Mouse (Mus musculus) hindbrain, embryonic 15.5 days (tissue): ENCODE data around the gene Cpt1b. TPM values are rescaled to one million over a fixed set of nuclear protein-coding genes. Genes with fewer than 3 reads are reported as not detected.

Source experiments
- ATAC-seq: fragments of 200-750 bp; cut with Nextera tagmentation; 2 replicates; pipeline ENCODE4 v1.8.0; 2017; ENCODE audit warnings: low read depth, moderate number of reproducible peaks, moderate TSS enrichment; ENCODE audit not compliant: low FRiP score
- H3K27ac ChIP-seq: fragments of 300-500 bp; sonication (generic); replicated peaks from 2 replicates; pipeline ENCODE4 v1.5.1; 2015; ENCODE audit warnings: mild to moderate bottlenecking, inconsistent platforms
- H3K27me3 ChIP-seq: fragments of 300-500 bp; sonication (generic); 2 replicates; pipeline ENCODE4 v1.6.1; 2015; ENCODE audit warnings: control low read depth, inconsistent platforms
- H3K36me3 ChIP-seq: fragments of 300-500 bp; sonication (generic); 2 replicates; pipeline ENCODE4 v1.6.1; 2015; ENCODE audit warnings: control low read depth, inconsistent platforms
- H3K4me1 ChIP-seq: fragments of 300-500 bp; sonication (generic); replicated peaks from 2 replicates; pipeline ENCODE4 v1.6.1; 2015; ENCODE audit warnings: control low read depth, inconsistent platforms
- H3K4me2 ChIP-seq: fragments of 300-500 bp; sonication (generic); 2 replicates; pipeline ENCODE4 v1.6.1; 2015; ENCODE audit warnings: moderate library complexity, mild to moderate bottlenecking, inconsistent platforms
- H3K4me3 ChIP-seq: fragments of 300-500 bp; sonication (generic); 2 replicates; pipeline ENCODE4 v1.5.1; 2015; ENCODE audit warnings: mild to moderate bottlenecking, inconsistent platforms
- H3K9ac ChIP-seq: fragments of 300-500 bp; sonication (generic); 2 replicates; pipeline ENCODE4 v1.6.1; 2015; ENCODE audit warnings: inconsistent platforms
- H3K9me3 ChIP-seq: fragments of 300-500 bp; sonication (generic); 2 replicates; pipeline ENCODE4 v1.6.1; 2016; ENCODE audit warnings: control low read depth, inconsistent platforms
- WGBS: fragments of 180-500 bp; shearing (Covaris S2); methylation state at CpG from one replicate; pipeline ENCODE4 v1.1.7; 2015; 5-methylcytosine and 5-hydroxymethylcytosine counted together
- polyA plus RNA-seq: library from polyadenylated mRNA; unstranded; fragments of >200 nt; fragmentation: Nextera tagmentation; extraction: Ambion mirVana; gene quantifications from 2 replicates; pipeline ENCODE4 v1.2.1, GENCODE M21; 2015

Cpt1b gene
- polyA plus RNA-seq, 1 experiment from 2014 or later, result 1.2 TPM

DNA sequence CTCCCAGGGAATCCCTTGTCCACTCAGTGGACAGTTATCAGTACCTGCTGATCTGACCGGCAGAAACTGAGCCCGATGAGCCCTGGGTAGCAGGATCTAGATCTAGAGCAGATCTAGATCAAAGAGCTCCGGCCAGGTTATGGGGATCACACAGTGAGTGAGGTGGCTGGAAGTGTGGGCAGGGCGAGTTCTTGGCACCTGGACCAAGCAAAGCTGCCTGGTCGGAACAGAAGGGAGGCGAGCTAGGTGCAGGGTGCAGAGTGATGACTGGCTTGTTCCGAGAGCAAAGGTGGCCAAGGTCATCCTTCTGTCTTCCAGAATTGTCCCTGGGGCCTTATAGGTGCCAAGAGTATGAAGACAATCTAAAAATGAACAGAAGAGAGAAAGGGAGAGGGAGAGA is 34.2 kb upstream of the Cpt1b start:
- Histone ChIP-seq H3K4me3 (no peak overlapping the region), H3K36me3 (peaks cover 58% of the 10 kb centered on the region), H3K9ac (no peak overlapping the region), H3K4me2 (no peak overlapping the region), H3K9me3 (no peaks in the 10 kb centered on the region), H3K27me3 (no peaks in the 10 kb centered on the region), H3K27ac (no peak overlapping the region), H3K4me1 (peaks cover 14% of the 10 kb centered on the region)
- ATAC-seq, result no peak
- 91% methylated on average over 7 of the region's 7 CpGs for WGBS

- no peak overlapping the region for H3K9ac ChIP-seq
- H3K36me3 ChIP-seq, result peaks cover 58% of the 10 kb centered on the region
- H3K27me3 ChIP-seq, result no peaks in the 10 kb centered on the region
- H3K4me3 ChIP-seq, result no peak overlapping the region
- no peaks in the 10 kb centered on the region for H3K9me3 ChIP-seq
- 91% methylated on average over 15 of the region's 15 CpGs for WGBS
- no peak for ATAC-seq
- peaks cover 18% of the 10 kb centered on the region for H3K4me1 ChIP-seq
- H3K27ac ChIP-seq, result no peak overlapping the region
- H3K4me2 ChIP-seq, result no peak overlapping the region
Observed at GRCm38 (mm10) chr15:89458942-89459341, 33.3 kb upstream of the Cpt1b start.

- peaks cover 28% of the 10 kb centered on the region for H3K4me1 ChIP-seq
Observed at GRCm38 (mm10) chr15:89455642-89456041, 30.0 kb upstream of the Cpt1b start.

DNA sequence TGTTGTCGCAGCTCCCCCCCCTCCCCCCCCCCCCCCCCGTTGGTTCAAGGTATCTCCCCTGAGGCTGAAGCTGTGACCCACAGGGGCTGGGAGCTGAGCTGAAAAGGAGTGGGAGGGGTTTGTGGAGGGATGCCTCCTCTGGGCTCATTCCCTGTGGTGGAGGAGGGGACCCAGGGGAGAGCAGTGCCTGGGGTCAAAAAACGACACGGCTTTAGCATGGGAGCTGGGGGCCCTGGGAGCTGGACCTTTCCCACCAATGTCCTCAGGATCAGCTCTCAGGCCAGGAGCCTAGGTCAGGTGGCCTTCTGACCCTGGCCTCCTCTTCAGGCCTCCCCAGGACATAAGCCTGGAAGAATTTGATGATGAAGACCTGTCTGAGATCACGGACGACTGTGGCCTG is 29.2 kb upstream of the Cpt1b start:
- Histone ChIP-seq H3K27me3 (0 out of 2 replicates have a peak, but pooled peaks cover 3% of the 10 kb centered on the region), H3K27ac (peak overlapping the region; percentile 90), H3K4me3 (peak overlapping the region; percentile 79), H3K36me3 (peaks cover 25% of the 10 kb centered on the region), H3K9ac (peak overlapping the region; percentile 85), H3K4me1 (peaks cover 28% of the 10 kb centered on the region), H3K9me3 (no peaks in the 10 kb centered on the region), H3K4me2 (peak overlapping the region; percentile 76)
- no peak for ATAC-seq
- 11% methylated on average over 4 of the region's 6 CpGs for WGBS

More at GRCm38 (mm10) chr15:89455642-89456041, 30.0 kb upstream of the Cpt1b start:
- no peaks in the 10 kb centered on the region for H3K9me3 ChIP-seq
- no peak overlapping the region for H3K9ac ChIP-seq
- H3K27ac ChIP-seq, result no peak overlapping the region
- H3K27me3 ChIP-seq, result 0 out of 2 replicates have a peak, but pooled peaks cover 3% of the 10 kb centered on the region
- peak overlapping the region; percentile 79 for H3K4me3 ChIP-seq
- H3K4me2 ChIP-seq, result peak overlapping the region; percentile 76
- ATAC-seq, result no peak
- WGBS, result 66% methylated on average over 6 of the region's 6 CpGs
- H3K36me3 ChIP-seq, result peaks cover 30% of the 10 kb centered on the region

DNA sequence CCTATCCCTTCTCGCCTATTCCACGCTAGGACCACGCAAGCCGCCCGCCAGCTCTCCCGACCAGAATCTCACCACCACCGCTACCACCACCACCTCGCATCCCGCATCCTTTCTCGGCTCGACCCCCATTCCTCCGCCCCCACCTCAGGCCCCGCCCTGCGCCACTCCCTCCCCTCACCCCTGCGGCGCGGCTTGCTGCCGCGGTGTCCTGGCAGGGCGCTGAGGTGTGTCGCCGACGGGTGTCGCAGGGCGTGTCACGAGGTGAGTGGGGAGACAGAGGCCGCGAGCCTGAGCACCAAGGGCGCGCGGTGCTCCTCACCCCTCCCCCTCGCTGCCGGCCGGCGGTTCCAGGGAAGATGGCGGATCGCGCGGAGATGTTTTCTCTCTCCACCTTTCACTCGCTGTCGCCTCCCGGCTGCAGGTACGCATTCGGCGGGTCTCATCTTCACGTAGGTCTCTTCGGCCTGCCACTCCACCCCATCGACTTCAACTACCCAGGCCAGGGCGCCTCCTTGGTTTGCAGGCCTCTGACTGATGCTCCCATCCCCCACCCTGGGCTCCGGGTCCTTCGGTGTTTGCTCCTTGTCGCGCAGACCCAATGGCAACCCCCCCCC is 28.3 kb upstream of the Cpt1b start, which contains the start of gene Mapk8ip2:
Gene Mapk8ip2, plus strand, starts transcription at position 49 of the 614 bp plus-strand sequence.
- Histone ChIP-seq H3K4me1 (peaks cover 28% of the 10 kb centered on the region), H3K27ac (peak within 1 kb of the TSS; percentile 90), H3K9ac (peak within 1 kb of the TSS; percentile 85), H3K27me3 (0 out of 2 replicates have a peak, but pooled peaks cover 3% of the 10 kb centered on the region), H3K36me3 (peaks cover 22% of the 10 kb centered on the region), H3K9me3 (no peaks in the 10 kb centered on the region), H3K4me2 (peak within 1 kb of the TSS; percentile 76), H3K4me3 (peak within 1 kb of the TSS; percentile 79)
- under 1% methylated on average over 48 of the region's 53 CpGs for WGBS
- peak; percentile 80 for ATAC-seq

- peaks cover 28% of the 10 kb centered on the region for H3K4me1 ChIP-seq
- peak overlapping the region; percentile 76 for H3K4me2 ChIP-seq
- peak overlapping the region; percentile 90 for H3K27ac ChIP-seq
- peak; percentile 84 for ATAC-seq
- peak overlapping the region; percentile 79 for H3K4me3 ChIP-seq
- peaks cover 15% of the 10 kb centered on the region for H3K36me3 ChIP-seq
- H3K9me3 ChIP-seq, result no peaks in the 10 kb centered on the region
- 5% methylated on average over 24 of the region's 24 CpGs for WGBS
- peak overlapping the region; percentile 85 for H3K9ac ChIP-seq
- H3K27me3 ChIP-seq, result 0 out of 2 replicates have a peak, but pooled peaks cover 3% of the 10 kb centered on the region
Observed at GRCm38 (mm10) chr15:89452906-89453864, 27.5 kb upstream of the Cpt1b start.

- no peak overlapping the region for H3K9ac ChIP-seq
- H3K27ac ChIP-seq, result 0 out of 2 replicates have a peak overlapping the region, but pooled peaks have one; percentile 15
- no peaks in the 10 kb centered on the region for H3K4me1 ChIP-seq
- ATAC-seq, result no peak
- H3K36me3 ChIP-seq, result no peaks in the 10 kb centered on the region
- no peaks in the 10 kb centered on the region for H3K27me3 ChIP-seq
- H3K9me3 ChIP-seq, result no peaks in the 10 kb centered on the region
- WGBS, result 36% methylated on average over 8 of the region's 8 CpGs
- H3K4me2 ChIP-seq, result no peak overlapping the region
- no peak overlapping the region for H3K4me3 ChIP-seq
Observed at GRCm38 (mm10) chr15:89442486-89443070, 16.9 kb upstream of the Cpt1b start.

GRCm38 (mm10) chr15:89435878-89436277 is 10.2 kb upstream of the Cpt1b start:
- Histone ChIP-seq H3K36me3 (no peaks in the 10 kb centered on the region), H3K9me3 (no peaks in the 10 kb centered on the region), H3K4me3 (no peak overlapping the region), H3K9ac (no peak overlapping the region), H3K4me1 (peaks cover 11% of the 10 kb centered on the region), H3K27ac (no peak overlapping the region), H3K27me3 (no peaks in the 10 kb centered on the region), H3K4me2 (no peak overlapping the region)
- no peak for ATAC-seq
- WGBS, result 92% methylated on average over 5 of the region's 5 CpGs

- Histone ChIP-seq H3K27ac (no peak overlapping the region), H3K4me1 (peaks cover 17% of the 10 kb centered on the region), H3K4me2 (no peak overlapping the region), H3K9me3 (no peaks in the 10 kb centered on the region), H3K4me3 (no peak overlapping the region), H3K27me3 (no peaks in the 10 kb centered on the region), H3K36me3 (no peaks in the 10 kb centered on the region), H3K9ac (no peak overlapping the region)
- 76% methylated on average over 3 of the region's 3 CpGs for WGBS
- ATAC-seq, result no peak
Observed at GRCm38 (mm10) chr15:89434136-89434535, 8.5 kb upstream of the Cpt1b start.

DNA sequence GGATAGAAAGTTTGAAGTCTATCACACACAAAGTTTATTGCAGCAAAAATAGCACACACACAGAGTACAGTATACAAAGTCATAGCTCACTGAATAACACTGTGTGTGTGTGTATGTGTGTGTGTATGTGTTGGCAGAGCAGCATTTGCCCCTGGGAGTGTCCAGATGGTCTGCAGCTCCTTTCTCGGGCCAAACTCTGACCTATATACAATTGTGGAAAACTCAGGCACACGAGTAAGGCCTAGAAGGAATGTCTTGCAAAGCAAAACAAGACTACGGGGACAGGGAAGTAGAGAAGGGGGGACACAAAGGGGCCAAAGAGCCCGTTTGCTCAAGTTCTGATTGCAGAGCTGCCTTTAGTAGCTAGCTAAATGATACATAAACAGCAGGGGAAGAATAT is 7.3 kb upstream of the Cpt1b start:
- H3K36me3 ChIP-seq, result no peaks in the 10 kb centered on the region
- H3K9me3 ChIP-seq, result no peaks in the 10 kb centered on the region
- H3K4me2 ChIP-seq, result no peak overlapping the region
- H3K27me3 ChIP-seq, result no peaks in the 10 kb centered on the region
- H3K9ac ChIP-seq, result no peak overlapping the region
- no peak for ATAC-seq
- WGBS, result 74% methylated on average over 4 of the region's 4 CpGs
- H3K4me3 ChIP-seq, result no peak overlapping the region
- peaks cover 27% of the 10 kb centered on the region for H3K4me1 ChIP-seq
- no peak overlapping the region for H3K27ac ChIP-seq

DNA sequence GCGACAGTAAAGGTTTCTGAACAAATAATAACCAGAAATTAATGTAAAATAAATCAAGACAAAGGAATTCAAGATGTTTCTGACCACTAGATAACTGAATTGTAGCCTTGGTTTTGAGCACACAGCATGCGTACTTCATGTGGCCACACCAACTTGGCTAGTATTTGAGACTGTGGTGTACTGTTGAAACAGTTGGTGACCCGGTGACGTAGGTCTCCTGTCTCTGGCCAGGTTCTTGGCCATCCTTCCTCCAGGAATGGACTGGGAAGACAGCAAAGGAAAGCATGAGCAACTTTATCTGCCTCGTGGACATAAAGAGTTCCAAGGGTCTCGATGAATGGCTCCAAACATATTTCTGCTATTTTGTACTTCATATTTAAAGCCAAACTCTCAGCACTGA is 6.1 kb upstream of the Cpt1b start:
- Histone ChIP-seq H3K9ac (no peak overlapping the region), H3K4me3 (no peak overlapping the region), H3K4me2 (no peak overlapping the region), H3K36me3 (peaks cover 9% of the 10 kb centered on the region), H3K27ac (no peak overlapping the region), H3K27me3 (no peaks in the 10 kb centered on the region), H3K9me3 (no peaks in the 10 kb centered on the region), H3K4me1 (peaks cover 27% of the 10 kb centered on the region)
- no peak for ATAC-seq
- 95% methylated on average over 6 of the region's 6 CpGs for WGBS

GRCm38 (mm10) chr15:89431271-89431670 is 5.6 kb upstream of the Cpt1b start:
- no peak for ATAC-seq
- peaks cover 27% of the 10 kb centered on the region for H3K4me1 ChIP-seq
- peaks cover 14% of the 10 kb centered on the region for H3K36me3 ChIP-seq
- H3K4me3 ChIP-seq, result no peak overlapping the region
- H3K4me2 ChIP-seq, result no peak overlapping the region
- no peak overlapping the region for H3K27ac ChIP-seq
- no peaks in the 10 kb centered on the region for H3K27me3 ChIP-seq
- 94% methylated on average over 3 of the region's 3 CpGs for WGBS
- H3K9ac ChIP-seq, result no peak overlapping the region
- no peaks in the 10 kb centered on the region for H3K9me3 ChIP-seq
